Comparison of ENCODE assay signal across 24 mouse cellular contexts in genomic region chr12:109530215-109531050, GRCm38 (mm10).
DNase-seq lines count a peak whose midpoint lies in the region; ATAC-seq and TF ChIP-seq lines count a peak whose summit lies in the region.
"Had no signal": no experiment of that assay in that cellular context is flagged by ENCODE, and none has a peak within 500 bp of the region (broad histone marks: within the 10 kb centered on the region; RNA-seq: fewer than 3 reads in every experiment).

No protein-coding gene starts in this region.

- no peak for TF ChIP-seq EP300 in liver, postnatal 0 days (IDR thresholded peaks at IDR 0.05; ENCODE audit: low read depth)

- peak overlapping the region; percentile 54 for H3K27ac ChIP-seq in forebrain, embryonic 10.5 days
- no peak overlapping the region for H3K27ac ChIP-seq in forebrain, embryonic 12.5 days
- H3K27ac ChIP-seq in liver, postnatal 0 days (ENCODE audit: low read depth): no peak overlapping the region; the same call in 1 of the 2 replicates
- H3K27ac ChIP-seq: embryonic facial prominence, embryonic 15.5 days; heart, embryonic 10.5 days; hindbrain, embryonic 15.5 days; kidney, postnatal 0 days; left cerebral cortex, adult 2 months; neural tube, embryonic 13.5 days had no signal

- H3K27me3 ChIP-seq in forebrain, embryonic 10.5 days (ENCODE audit: poor library complexity, severe bottlenecking): peaks cover 22% of the 10 kb centered on the region
- H3K27me3 ChIP-seq in forebrain, embryonic 12.5 days: peaks cover 4% of the 10 kb centered on the region; the same call in 1 of the 2 replicates
- no peaks in the 10 kb centered on the region for H3K27me3 ChIP-seq in E14TG2a.4 (ENCODE audit: insufficient read depth, low read length)
- H3K27me3 ChIP-seq in liver, postnatal 0 days (ENCODE audit: insufficient read depth, low read length): no peaks in the 10 kb centered on the region
- H3K27me3 ChIP-seq: CH12.LX; embryonic facial prominence, embryonic 15.5 days; hindbrain, embryonic 15.5 days had no signal

- DNase-seq in forebrain, embryonic 10.5 days (ENCODE audit: extremely low spot score, low spot score): no peak
- DNase-seq in MEL-GATA-1-ER (ENCODE audit: extremely low read depth, low read depth): peak; percentile 20
- DNase-seq in liver, postnatal 0 days: no peak
- no peak for DNase-seq in adrenal gland, postnatal 25 days
- no peak for DNase-seq in T-cell, adult 2 months (ENCODE audit: low spot score)
- no peak for DNase-seq in adrenal gland, adult 8-10 months
- DNase-seq: adrenal gland, postnatal 10 days; cerebellum, adult 18-20 months; cerebellum, postnatal 36 days; gastrocnemius, postnatal 36 days; heart, postnatal 14 days; lung, postnatal 4 days; right cerebral cortex, postnatal 4 days; thymus, postnatal 4 days had no signal

- WGBS in forebrain, embryonic 10.5 days: 52% methylated on average over 18 of the region's 19 CpGs
- WGBS in forebrain, embryonic 12.5 days: 59% methylated on average over 18 of the region's 19 CpGs
- WGBS in liver, postnatal 0 days (ENCODE audit: insufficient replicate concordance): 30% methylated on average over 18 of the region's 19 CpGs

- ATAC-seq in forebrain, embryonic 12.5 days (ENCODE audit: low FRiP score): no peak
- no peak for ATAC-seq in liver, postnatal 0 days
- ATAC-seq: intestine, postnatal 0 days had no signal

- no peak overlapping the region for H3K4me2 ChIP-seq in forebrain, embryonic 12.5 days
- peak overlapping the region; percentile 32; the same call in 1 of the 2 replicates for H3K4me2 ChIP-seq in liver, postnatal 0 days (ENCODE audit: low read depth, low read length)
- H3K4me2 ChIP-seq: embryonic facial prominence, embryonic 15.5 days; hindbrain, embryonic 15.5 days; neural tube, embryonic 13.5 days had no signal

- no peak overlapping the region for H3K9ac ChIP-seq in forebrain, embryonic 12.5 days
- H3K9ac ChIP-seq in liver, postnatal 0 days (replicated peaks): no peak overlapping the region
- H3K9ac ChIP-seq: embryonic facial prominence, embryonic 15.5 days; hindbrain, embryonic 15.5 days; neural tube, embryonic 13.5 days had no signal

- peaks cover 55% of the 10 kb centered on the region for H3K9me3 ChIP-seq in forebrain, embryonic 10.5 days
- peaks cover 55% of the 10 kb centered on the region for H3K9me3 ChIP-seq in forebrain, embryonic 12.5 days
- peaks cover 94% of the 10 kb centered on the region for H3K9me3 ChIP-seq in E14TG2a.4 (ENCODE audit: low read length)
- H3K9me3 ChIP-seq in liver, postnatal 0 days (ENCODE audit: low read length): no peaks in the 10 kb centered on the region

- H3K36me3 ChIP-seq in forebrain, embryonic 10.5 days (replicated peaks): peaks cover 10% of the 10 kb centered on the region
- H3K36me3 ChIP-seq in forebrain, embryonic 12.5 days (replicated peaks): no peaks in the 10 kb centered on the region; the same call in 1 of the 2 replicates
- H3K36me3 ChIP-seq in E14TG2a.4 (ENCODE audit: insufficient read depth, low read length): no peaks in the 10 kb centered on the region
- no peaks in the 10 kb centered on the region for H3K36me3 ChIP-seq in liver, postnatal 0 days (replicated peaks; ENCODE audit: insufficient read depth, low read length)
- H3K36me3 ChIP-seq: embryonic facial prominence, embryonic 15.5 days; heart, embryonic 10.5 days; hindbrain, embryonic 15.5 days; neural tube, embryonic 13.5 days had no signal

- peaks cover 73% of the 10 kb centered on the region for H3K4me1 ChIP-seq in forebrain, embryonic 10.5 days
- H3K4me1 ChIP-seq in forebrain, embryonic 12.5 days: peaks cover 22% of the 10 kb centered on the region
- peaks cover 68% of the 10 kb centered on the region for H3K4me1 ChIP-seq in E14TG2a.4 (replicated peaks; ENCODE audit: low read depth, low read length)
- H3K4me1 ChIP-seq in liver, postnatal 0 days (ENCODE audit: insufficient read depth): peaks cover 42% of the 10 kb centered on the region
- H3K4me1 ChIP-seq: hindbrain, embryonic 15.5 days had no signal

- no peak for TF ChIP-seq CTCF in E14TG2a.4 (conservative IDR thresholded peaks at IDR 0.05; ENCODE audit: low read length)
- TF ChIP-seq CTCF in liver, postnatal 0 days (IDR thresholded peaks at IDR 0.05; ENCODE audit: low read depth): no peak

- peak overlapping the region; percentile 6; the same call in 1 of the 2 replicates for H3K4me3 ChIP-seq in forebrain, embryonic 10.5 days
- H3K4me3 ChIP-seq in forebrain, embryonic 12.5 days (replicated peaks): no peak overlapping the region
- H3K4me3 ChIP-seq in E14TG2a.4 (replicated peaks; ENCODE audit: low read length): peak overlapping the region; percentile 74
- H3K4me3 ChIP-seq in liver, postnatal 0 days (ENCODE audit: low read depth, low read length): no peak overlapping the region
- H3K4me3 ChIP-seq: embryonic facial prominence, embryonic 15.5 days; heart, embryonic 10.5 days; hindbrain, embryonic 15.5 days; left cerebral cortex, adult 2 months; neural tube, embryonic 13.5 days had no signal

Comparison
In these comparisons a context has a peak if more than half of its experiments do, and no peak if none do; other contexts are left out.
1. H3K4me3 ChIP-seq: peak in forebrain, embryonic 10.5 days (single experiment) and E14TG2a.4 (single experiment); none in forebrain, embryonic 12.5 days (single experiment) and liver, postnatal 0 days (single experiment).